ENCODE assay signal across 19 mouse cellular contexts in genomic region chr16:23885098-23885497, GRCm38 (mm10). TPM values are rescaled to one million over a fixed set of nuclear protein-coding genes. Genes with fewer than 3 reads are reported as not detected.
DNase-seq lines count a peak whose midpoint lies in the region; ATAC-seq and TF ChIP-seq lines count a peak whose summit lies in the region.
"Had no signal": no experiment of that assay in that cellular context is flagged by ENCODE, and none has a peak within 500 bp of the region (broad histone marks: within the 10 kb centered on the region; RNA-seq: fewer than 3 reads in every experiment).

No protein-coding gene starts in this region.

- no peak for TF ChIP-seq POLR2A in brain, embryonic 14.5 days (IDR thresholded peaks at IDR 0.05; ENCODE audit: borderline replicate concordance, extremely low read depth, insufficient read depth, insufficient read length, poor library complexity, severe bottlenecking)

- 0 out of 2 replicates have a peak overlapping the region, but pooled peaks have one; percentile 6 for H3K27ac ChIP-seq in hindbrain, embryonic 13.5 days
- H3K27ac ChIP-seq in hindbrain, embryonic 10.5 days = no peak overlapping the region
- no peak overlapping the region for H3K27ac ChIP-seq in limb, embryonic 13.5 days
- H3K27ac ChIP-seq in limb, embryonic 10.5 days = no peak overlapping the region
- H3K27ac ChIP-seq: intestine, embryonic 15.5 days had no signal

- no peak for TF ChIP-seq CTCF in brain, embryonic 14.5 days (IDR thresholded peaks at IDR 0.05; ENCODE audit: borderline replicate concordance, extremely low read depth, insufficient read depth, insufficient read length)

- no peak overlapping the region for H3K4me3 ChIP-seq in hindbrain, embryonic 13.5 days
- no peak overlapping the region for H3K4me3 ChIP-seq in hindbrain, embryonic 10.5 days
- no peak overlapping the region for H3K4me3 ChIP-seq in limb, embryonic 13.5 days
- no peak overlapping the region for H3K4me3 ChIP-seq in limb, embryonic 10.5 days
- H3K4me3 ChIP-seq: heart, embryonic 12.5 days; intestine, embryonic 15.5 days had no signal

- H3K4me2 ChIP-seq in hindbrain, embryonic 13.5 days = peak overlapping the region; percentile 11; the same call in 1 of the 2 replicates
- H3K4me2 ChIP-seq in limb, embryonic 13.5 days (replicated peaks) = 0 out of 2 replicates have a peak overlapping the region, but pooled peaks have one; percentile 14
- H3K4me2 ChIP-seq: heart, embryonic 12.5 days; intestine, embryonic 15.5 days had no signal

- H3K9ac ChIP-seq in hindbrain, embryonic 13.5 days = no peak overlapping the region
- H3K9ac ChIP-seq in limb, embryonic 13.5 days = no peak overlapping the region
- H3K9ac ChIP-seq: heart, embryonic 12.5 days; intestine, embryonic 15.5 days had no signal

- no peaks in the 10 kb centered on the region for H3K9me3 ChIP-seq in hindbrain, embryonic 13.5 days
- no peaks in the 10 kb centered on the region for H3K9me3 ChIP-seq in hindbrain, embryonic 10.5 days
- H3K9me3 ChIP-seq in limb, embryonic 13.5 days = no peaks in the 10 kb centered on the region
- H3K9me3 ChIP-seq in limb, embryonic 10.5 days (replicated peaks) = no peaks in the 10 kb centered on the region
- H3K9me3 ChIP-seq: heart, embryonic 12.5 days; intestine, embryonic 15.5 days had no signal

- peaks cover 7% of the 10 kb centered on the region for H3K27me3 ChIP-seq in hindbrain, embryonic 13.5 days
- peaks cover 7% of the 10 kb centered on the region; the same call in 1 of the 2 replicates for H3K27me3 ChIP-seq in hindbrain, embryonic 10.5 days (ENCODE audit: insufficient read depth, poor library complexity, severe bottlenecking)
- peaks cover 12% of the 10 kb centered on the region for H3K27me3 ChIP-seq in limb, embryonic 13.5 days
- H3K27me3 ChIP-seq in limb, embryonic 10.5 days (ENCODE audit: low read depth, poor library complexity, severe bottlenecking) = peaks cover 6% of the 10 kb centered on the region

- H3K4me1 ChIP-seq in hindbrain, embryonic 13.5 days (replicated peaks) = peaks cover 20% of the 10 kb centered on the region
- H3K4me1 ChIP-seq in hindbrain, embryonic 10.5 days (replicated peaks) = peaks cover 4% of the 10 kb centered on the region; the same call in 1 of the 2 replicates
- peaks cover 21% of the 10 kb centered on the region for H3K4me1 ChIP-seq in limb, embryonic 13.5 days
- H3K4me1 ChIP-seq in limb, embryonic 10.5 days = peaks cover 19% of the 10 kb centered on the region
- H3K4me1 ChIP-seq: heart, embryonic 12.5 days; intestine, embryonic 15.5 days had no signal

- no peak for ATAC-seq in hindbrain, embryonic 13.5 days (ENCODE audit: low FRiP score)
- ATAC-seq in limb, embryonic 13.5 days (ENCODE audit: low FRiP score, low read depth) = no peak
- ATAC-seq: forebrain, embryonic 14.5 days; intestine, embryonic 15.5 days had no signal

- 60% methylated on average over 12 of the region's 12 CpGs for WGBS in hindbrain, embryonic 13.5 days
- 87% methylated on average over 12 of the region's 12 CpGs for WGBS in hindbrain, embryonic 10.5 days
- 51% methylated on average over 12 of the region's 12 CpGs for WGBS in limb, embryonic 13.5 days
- WGBS in limb, embryonic 10.5 days = 82% methylated on average over 12 of the region's 12 CpGs

- no peaks in the 10 kb centered on the region for H3K36me3 ChIP-seq in hindbrain, embryonic 13.5 days
- H3K36me3 ChIP-seq in hindbrain, embryonic 10.5 days = no peaks in the 10 kb centered on the region
- no peaks in the 10 kb centered on the region for H3K36me3 ChIP-seq in limb, embryonic 13.5 days
- H3K36me3 ChIP-seq in limb, embryonic 10.5 days = no peaks in the 10 kb centered on the region
- H3K36me3 ChIP-seq: heart, embryonic 12.5 days; intestine, embryonic 15.5 days had no signal

- DNase-seq in hindbrain, embryonic 10.5 days (ENCODE audit: low spot score) = no peak
- DNase-seq in limb, embryonic 10.5 days (ENCODE audit: low spot score) = no peak
- DNase-seq in brain, adult 2 months (ENCODE audit: low read depth, low spot score) = peak; percentile 28
- DNase-seq in brain, embryonic 14.5 days (ENCODE audit: low read depth) = peak; percentile 37
- DNase-seq in spleen, postnatal 14 days (ENCODE audit: low spot score in 2 of 2) = no peak
- DNase-seq: adrenal gland, adult 2 months; adrenal gland, postnatal 25 days; cerebellum, adult 11 months; cerebellum, adult 8-10 months; cerebellum, postnatal 14 days; embryo, embryonic 11 days; gastrocnemius, postnatal 14 days; kidney, adult 2 months had no signal

RNA-seq across cellular contexts. Expression of gene Sst, which starts 5.7 kb away (rescaled TPM):
- 242 and 252 TPM in 2 replicates for polyA plus RNA-seq in hindbrain, embryonic 13.5 days (2015; fragmentation: Nextera tagmentation; extraction: Ambion mirVana)
- 101 and 111 TPM in 2 replicates for polyA plus RNA-seq in hindbrain, embryonic 10.5 days (2016; fragmentation: Nextera tagmentation; extraction: Ambion mirVana)
- polyA plus RNA-seq in limb, embryonic 13.5 days (2015; fragmentation: Nextera tagmentation; extraction: Ambion mirVana) = 1.8 and 4.5 TPM in 2 replicates
- 0.94 and 1.1 TPM in 2 replicates for polyA plus RNA-seq in limb, embryonic 10.5 days (2016; fragmentation: Nextera tagmentation; extraction: Ambion mirVana)
- polyA plus RNA-seq in brain, embryonic 14.5 days (2012; rRNA removed) = 180 and 239 TPM in 2 replicates
- polyA plus RNA-seq: adrenal gland, adult 2 months; heart, embryonic 16.5 days; kidney, adult 2 months had no signal

RNA-seq across cellular contexts. Expression of gene Rtp2, which starts 47.1 kb away (rescaled TPM):
- not detected in 2 replicates for polyA plus RNA-seq in hindbrain, embryonic 13.5 days (2015; fragmentation: Nextera tagmentation; extraction: Ambion mirVana)
- polyA plus RNA-seq in hindbrain, embryonic 10.5 days (2016; fragmentation: Nextera tagmentation; extraction: Ambion mirVana) = not detected in 2 replicates
- not detected in 2 replicates for polyA plus RNA-seq in limb, embryonic 13.5 days (2015; fragmentation: Nextera tagmentation; extraction: Ambion mirVana)
- polyA plus RNA-seq in limb, embryonic 10.5 days (2016; fragmentation: Nextera tagmentation; extraction: Ambion mirVana) = not detected in 2 replicates
- 0.04 and 0.07 TPM in 2 replicates for polyA plus RNA-seq in brain, embryonic 14.5 days (2012; rRNA removed)
- polyA plus RNA-seq: adrenal gland, adult 2 months; forebrain, embryonic 14.5 days; heart, embryonic 12.5 days; heart, embryonic 16.5 days; intestine, embryonic 15.5 days; kidney, adult 2 months had no signal

Comparison
In these comparisons a context has a peak if more than half of its experiments do, and no peak if none do; other contexts are left out.
1. DNase-seq: peak in brain, adult 2 months (single experiment) and brain, embryonic 14.5 days (single experiment); none in hindbrain, embryonic 10.5 days (single experiment), limb, embryonic 10.5 days (single experiment) and spleen, postnatal 14 days (0 of 2).
2. RNA of gene Sst, which starts 5.7 kb away (polyA plus RNA-seq): 242 to 252 TPM in hindbrain, embryonic 13.5 days, 180 to 239 TPM in brain, embryonic 14.5 days and 101 to 111 TPM in hindbrain, embryonic 10.5 days; 1.8 to 4.5 TPM in limb, embryonic 13.5 days and 0.94 to 1.1 TPM in limb, embryonic 10.5 days; every median in the first group is over 10 times any median in the second.